Mouse (Mus musculus) kidney, adult 2 months (tissue): Measurements from ENCODE around the gene Insr. TPM values are rescaled to one million over a fixed set of nuclear protein-coding genes. Genes with fewer than 3 reads are reported as not detected.
A peak's percentile ranks its signal among the peaks of the same experiment; 100 is the strongest.
"Not testable (repeated sequence)": the region's sequence is repeated elsewhere in the genome, so short reads cannot be mapped to it uniquely, and the experiment has no call there.

Source experiments
- DNase-seq: peaks from one replicate; pipeline ENCODE4 v3.0.0; 2021
- H3K27ac ChIP-seq: fragments of 200-500 bp; 2 replicates; pipeline ENCODE4 v1.5.1; 2012; ENCODE audit warnings: low read depth, low read length, control low read depth, inconsistent platforms; ENCODE audit not compliant: insufficient read depth
- H3K27me3 ChIP-seq: fragments of 200-500 bp; replicated peaks from 2 replicates; pipeline ENCODE4 v1.6.1; 2012; ENCODE audit warnings: mild to moderate bottlenecking, moderate library complexity, low read length, inconsistent platforms; ENCODE audit not compliant: control insufficient read depth, insufficient read depth
- H3K36me3 ChIP-seq: fragments of 200-500 bp; 2 replicates; pipeline ENCODE4 v1.6.1; 2012; ENCODE audit warnings: mild to moderate bottlenecking, moderate library complexity, low read length, inconsistent platforms; ENCODE audit not compliant: control insufficient read depth, insufficient read depth
- H3K4me1 ChIP-seq: fragments of 200-500 bp; 2 replicates; pipeline ENCODE4 v1.6.1; 2011; ENCODE audit warnings: low read length; ENCODE audit not compliant: control insufficient read depth, insufficient read depth
- H3K4me3 ChIP-seq: fragments of 200-500 bp; 2 replicates; pipeline ENCODE4 v1.5.1; 2011; ENCODE audit warnings: mild to moderate bottlenecking, low read depth, low read length, control low read depth; ENCODE audit not compliant: insufficient read depth
- CTCF ChIP-seq: fragments of 200-500 bp; conservative IDR thresholded peaks from 2 replicates; pipeline ENCODE4 v1.5.1; 2011; ENCODE audit warnings: low read depth, mild to moderate bottlenecking, control low read depth, low read length, moderate library complexity, mixed read lengths; ENCODE audit not compliant: insufficient read depth, insufficient read length
- POLR2A ChIP-seq: fragments of 200-500 bp; IDR thresholded peaks from one replicate; pipeline ENCODE4 v1.6.1; 2011; ENCODE audit warnings: low read depth, low read length, control low read depth
- WGBS: fragments of 180-500 bp; shearing (Covaris S2); methylation state at CpG from one replicate; pipeline ENCODE4 v1.1.7; 2018; 5-methylcytosine and 5-hydroxymethylcytosine counted together
- polyA plus RNA-seq: library from polyadenylated mRNA; depleted of rRNA; stranded (reverse); fragments of >200 nt; gene quantifications from 2 replicates; pipeline ENCODE4 v1.2.3, GENCODE M21; 2012

Insr gene
- polyA plus RNA-seq, 1 experiment = 26.8 TPM

GRCm38 (mm10) chr8:3202792-3203191 is 76.6 kb downstream of the Insr start:
- Histone ChIP-seq H3K4me1 (no peaks in the 10 kb centered on the region; the same call in none of the 2 replicates), H3K27me3 (no peaks in the 10 kb centered on the region), H3K27ac (no peak overlapping the region), H3K4me3 (no peak overlapping the region), H3K36me3 (peaks cover 13% of the 10 kb centered on the region)
- WGBS = 90% methylated on average over 7 of the region's 7 CpGs
- TF ChIP-seq POLR2A (no peak), CTCF (no peak)
- DNase-seq = no peak

DNA sequence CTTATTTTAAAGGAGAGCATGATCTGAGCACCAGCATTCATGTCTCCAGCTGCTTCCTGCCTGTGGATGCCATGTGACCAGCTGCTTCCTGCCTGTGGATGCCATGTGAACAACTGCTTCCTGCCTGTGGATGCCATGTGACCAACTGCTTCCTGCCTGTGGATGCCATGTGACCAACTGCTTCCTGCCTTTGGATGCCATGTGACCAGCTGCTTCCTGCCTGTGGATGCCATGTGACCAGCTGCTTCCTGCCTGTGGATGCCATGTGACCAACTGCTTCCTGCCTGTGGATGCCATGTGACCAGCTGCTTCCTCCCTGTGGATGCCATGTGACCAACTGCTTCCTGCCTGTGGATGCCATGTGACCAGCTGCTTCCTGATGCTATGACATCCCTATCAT is 85.1 kb downstream of the Insr start:
- not testable (repeated sequence) for H3K27ac ChIP-seq

DNA sequence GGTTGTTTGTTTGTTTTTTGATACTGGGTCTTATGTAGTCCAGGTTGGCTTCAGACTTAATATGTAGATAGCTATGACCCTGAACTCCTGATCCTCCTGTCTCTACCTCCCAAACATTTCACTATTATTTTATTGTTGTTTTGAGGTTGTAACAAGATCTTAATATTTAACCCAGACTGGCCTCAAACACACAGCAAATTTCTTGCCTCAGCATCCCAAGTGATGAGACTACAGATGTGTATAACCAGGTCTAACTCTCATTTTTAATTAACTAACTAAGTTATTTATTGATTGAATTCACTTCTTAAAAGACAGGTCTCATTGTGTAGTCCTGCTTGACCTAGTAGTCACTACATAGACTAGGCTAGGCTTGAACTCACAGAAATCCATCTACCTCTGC is 88.4 kb downstream of the Insr start:
- no peak overlapping the region for H3K4me3 ChIP-seq
- no peak for TF ChIP-seq CTCF
- no peak for TF ChIP-seq POLR2A
- peaks cover 23% of the 10 kb centered on the region for H3K36me3 ChIP-seq
- no peaks in the 10 kb centered on the region; the same call in 1 of the 2 replicates for H3K4me1 ChIP-seq
- H3K27me3 ChIP-seq = no peaks in the 10 kb centered on the region
- DNase-seq = peak; percentile 71
- no peak overlapping the region for H3K27ac ChIP-seq

More for the DNA sequence above, 85.1 kb downstream of the Insr start:
- H3K4me3 ChIP-seq, H3K27me3 ChIP-seq, H3K4me1 ChIP-seq, DNase-seq: not testable (repeated sequence)
- H3K36me3 ChIP-seq = peaks cover 21% of the 10 kb centered on the region

DNA sequence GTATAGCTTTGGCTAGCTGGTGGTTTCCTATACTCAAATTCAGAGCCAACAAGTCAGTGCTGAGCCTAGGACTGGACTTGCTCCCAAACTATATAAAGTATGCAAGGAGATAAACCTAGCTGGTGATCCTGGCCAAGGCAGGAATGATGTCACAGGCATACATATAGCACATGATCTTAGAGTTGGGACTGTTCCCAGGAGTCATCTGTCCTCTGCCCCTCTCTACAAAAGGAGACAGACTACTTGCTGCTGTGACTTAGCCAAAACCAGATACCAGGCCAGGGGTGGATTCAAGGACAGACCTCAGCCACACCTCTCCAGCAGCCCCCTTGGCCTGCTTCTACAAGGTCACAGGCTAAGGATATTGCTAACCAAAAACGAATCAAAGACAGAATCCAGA is 92.0 kb downstream of the Insr start:
- Histone ChIP-seq H3K4me3 (no peak overlapping the region), H3K27ac (no peak overlapping the region), H3K4me1 (no peaks in the 10 kb centered on the region; the same call in 1 of the 2 replicates), H3K36me3 (peaks cover 13% of the 10 kb centered on the region), H3K27me3 (no peaks in the 10 kb centered on the region)
- no peak for DNase-seq
- TF ChIP-seq CTCF (no peak), POLR2A (no peak)
- WGBS = 67% methylated on average over 1 of the region's 1 CpGs

- Histone ChIP-seq H3K4me3 (no peak overlapping the region), H3K27me3 (no peaks in the 10 kb centered on the region), H3K27ac (no peak overlapping the region), H3K4me1 (no peaks in the 10 kb centered on the region), H3K36me3 (peaks cover 3% of the 10 kb centered on the region)
- DNase-seq = peak; percentile 36
- no peak for TF ChIP-seq CTCF
- TF ChIP-seq POLR2A = no peak
- 62% methylated on average over 1 of the region's 1 CpGs for WGBS
Observed at GRCm38 (mm10) chr8:3179930-3180329, 99.5 kb downstream of the Insr start.

DNA sequence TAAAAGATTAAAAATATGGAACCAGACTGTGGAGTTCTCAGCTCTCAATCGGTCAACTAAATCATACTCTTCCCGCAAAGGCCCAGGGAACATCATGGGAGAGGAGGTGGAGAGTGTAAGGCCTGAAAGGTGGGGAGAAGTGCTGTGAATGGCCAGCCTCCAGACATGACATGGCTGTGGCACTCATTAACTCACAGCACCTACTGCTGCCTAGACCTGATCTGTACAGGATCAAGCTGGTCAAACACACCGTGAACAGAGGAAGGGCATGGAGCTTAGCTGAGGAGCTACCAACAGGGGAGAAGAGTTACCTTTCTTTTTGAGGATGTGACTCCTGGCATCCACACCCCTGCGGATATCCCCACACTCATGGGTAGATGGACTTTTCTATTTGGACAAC is 102.0 kb downstream of the Insr start:
- DNase-seq = peak; percentile 44
- Histone ChIP-seq H3K4me1 (no peaks in the 10 kb centered on the region), H3K36me3 (peaks cover 11% of the 10 kb centered on the region), H3K27me3 (no peaks in the 10 kb centered on the region), H3K27ac (no peak overlapping the region), H3K4me3 (no peak overlapping the region)
- no peak for TF ChIP-seq CTCF
- TF ChIP-seq POLR2A = no peak
- WGBS = 61% methylated on average over 4 of the region's 4 CpGs

- WGBS = 55% methylated on average over 1 of the region's 1 CpGs
- no peak overlapping the region for H3K27ac ChIP-seq
- H3K36me3 ChIP-seq = peaks cover 24% of the 10 kb centered on the region
- no peak overlapping the region for H3K4me3 ChIP-seq
- no peak for TF ChIP-seq CTCF
- TF ChIP-seq POLR2A = no peak
- no peak for DNase-seq
- H3K4me1 ChIP-seq = no peaks in the 10 kb centered on the region
- no peaks in the 10 kb centered on the region for H3K27me3 ChIP-seq
Observed at GRCm38 (mm10) chr8:3172246-3172645, 107.2 kb downstream of the Insr start.

GRCm38 (mm10) chr8:3146506-3146905 is 132.9 kb downstream of the Insr start:
- Histone ChIP-seq H3K27ac (no peak overlapping the region), H3K4me1 (no peaks in the 10 kb centered on the region), H3K36me3 (no peaks in the 10 kb centered on the region), H3K27me3 (no peaks in the 10 kb centered on the region), H3K4me3 (no peak overlapping the region)
- no peak for DNase-seq
- no peak for TF ChIP-seq POLR2A
- no peak for TF ChIP-seq CTCF
- WGBS = 48% methylated on average over 1 of the region's 1 CpGs

GRCm38 (mm10) chr8:3100416-3100815 is 179.0 kb downstream of the Insr start:
- H3K4me3 ChIP-seq, H3K27me3 ChIP-seq, DNase-seq, H3K4me1 ChIP-seq, H3K36me3 ChIP-seq, H3K27ac ChIP-seq: not testable (repeated sequence)
- 87% methylated on average over 5 of the region's 5 CpGs for WGBS
